9 mouse cellular contexts compared by ENCODE assay signal in the genomic region with DNA sequence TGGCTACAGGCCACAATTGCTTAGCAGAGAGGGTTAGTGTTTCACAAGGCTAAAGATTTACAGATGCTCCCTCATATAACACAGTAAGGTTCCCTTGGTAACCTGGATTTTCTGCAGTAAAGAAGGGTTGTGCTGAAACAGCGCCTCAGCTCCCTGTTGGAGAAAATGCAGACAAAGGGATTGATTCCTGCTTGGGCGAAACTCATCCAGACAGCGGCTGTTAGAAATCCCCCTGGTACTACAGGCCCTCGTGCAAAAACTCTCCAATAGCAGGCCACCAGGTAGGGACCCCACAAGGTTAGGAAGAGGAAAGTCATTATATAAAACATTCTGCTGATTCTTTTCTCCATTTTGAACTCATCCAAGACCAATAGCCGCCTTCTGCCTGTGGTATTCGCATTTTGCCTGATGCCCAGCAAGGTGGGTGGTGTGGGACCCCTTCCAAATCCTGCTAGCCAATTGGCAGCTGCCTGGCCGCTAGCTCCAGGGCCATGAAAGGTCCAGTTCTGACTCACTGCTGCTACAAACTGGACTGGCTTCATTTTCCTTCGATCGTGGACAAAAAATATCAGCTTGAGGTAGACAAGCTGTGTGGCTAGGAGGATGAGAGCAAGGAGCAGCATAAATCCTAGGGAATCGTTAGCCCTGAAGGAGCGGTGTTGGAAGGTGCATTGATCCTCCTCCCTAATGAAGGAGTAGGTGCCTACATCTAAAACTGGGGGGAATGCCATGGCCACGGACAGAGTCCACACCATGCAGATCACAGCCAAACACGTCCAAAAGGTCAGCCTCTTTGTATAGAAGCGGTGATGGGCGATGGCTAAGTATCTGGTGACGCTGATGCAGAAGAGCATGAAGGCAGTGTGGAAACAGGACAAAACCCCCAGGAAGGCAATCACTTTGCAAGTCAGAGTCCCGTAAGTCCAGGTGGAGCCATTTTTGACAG. TPM values are rescaled to one million over a fixed set of nuclear protein-coding genes. Genes with fewer than 3 reads are reported as not detected.
DNase-seq lines count a peak whose midpoint lies in the region; ATAC-seq and TF ChIP-seq lines count a peak whose summit lies in the region.
"Had no signal": no experiment of that assay in that cellular context is flagged by ENCODE, and none has a peak within 500 bp of the region (broad histone marks: within the 10 kb centered on the region; RNA-seq: fewer than 3 reads in every experiment).

No protein-coding gene starts in this region.

- H3K4me2 ChIP-seq in hindbrain, embryonic 14.5 days (replicated peaks), result peak overlapping the region; percentile 80
- peak overlapping the region; percentile 55 for H3K4me2 ChIP-seq in midbrain, embryonic 12.5 days (replicated peaks)
- no peak overlapping the region for H3K4me2 ChIP-seq in intestine, embryonic 15.5 days (replicated peaks)
- no peak overlapping the region for H3K4me2 ChIP-seq in heart, embryonic 12.5 days

- peak; percentile 44 for ATAC-seq in hindbrain, embryonic 14.5 days (ENCODE audit: low FRiP score)
- peak; percentile 24; the same call in 1 of the 2 replicates for ATAC-seq in midbrain, embryonic 12.5 days (ENCODE audit: low FRiP score, low read depth)
- no peak for ATAC-seq in intestine, embryonic 15.5 days
- ATAC-seq in heart, embryonic 12.5 days (ENCODE audit: insufficient number of reproducible peaks, low FRiP score), result no peak
- ATAC-seq: Patski had no signal

- peak overlapping the region; percentile 100 for H3K27ac ChIP-seq in hindbrain, embryonic 14.5 days
- peak overlapping the region; percentile 80 for H3K27ac ChIP-seq in midbrain, embryonic 12.5 days (replicated peaks)
- no peak overlapping the region for H3K27ac ChIP-seq in intestine, embryonic 15.5 days
- no peak overlapping the region for H3K27ac ChIP-seq in heart, embryonic 12.5 days (ENCODE audit: poor library complexity, severe bottlenecking)
- no peak overlapping the region for H3K27ac ChIP-seq in thymus, adult 2 months (ENCODE audit: control insufficient read depth, insufficient read depth, low read length)

- TF ChIP-seq POLR2A in thymus, adult 2 months (IDR thresholded peaks at IDR 0.05; ENCODE audit: control insufficient read depth, extremely low read depth, insufficient read depth, low read length, poor library complexity), result no peak

- 40% methylated on average over 17 of the region's 17 CpGs for WGBS in hindbrain, embryonic 14.5 days
- 46% methylated on average over 17 of the region's 17 CpGs for WGBS in midbrain, embryonic 12.5 days
- 72% methylated on average over 17 of the region's 17 CpGs for WGBS in intestine, embryonic 15.5 days
- 67% methylated on average over 17 of the region's 17 CpGs for WGBS in heart, embryonic 12.5 days
- WGBS in thymus, adult 2 months, result 90% methylated on average over 17 of the region's 17 CpGs

- peak; percentile 92 for DNase-seq in brain, adult 2 months (ENCODE audit: low read depth, low spot score)
- DNase-seq in cerebellum, postnatal 4 days (ENCODE audit: low spot score in 2 of 2), result peak; percentile 36 to 82
- DNase-seq in hindbrain, embryonic 14.5 days (ENCODE audit: low spot score), result peak; percentile 71
- DNase-seq in thymus, adult 2 months, result no peak
- no peak for DNase-seq in lung, postnatal 10 days

- H3K4me1 ChIP-seq in hindbrain, embryonic 14.5 days (replicated peaks; ENCODE audit: control insufficient read depth, insufficient read depth, low read length), result peaks cover 22% of the 10 kb centered on the region
- peaks cover 16% of the 10 kb centered on the region; the same call in 1 of the 2 replicates for H3K4me1 ChIP-seq in midbrain, embryonic 12.5 days
- H3K4me1 ChIP-seq in intestine, embryonic 15.5 days (replicated peaks), result no peaks in the 10 kb centered on the region
- peaks cover 3% of the 10 kb centered on the region; the same call in 1 of the 2 replicates for H3K4me1 ChIP-seq in heart, embryonic 12.5 days (replicated peaks)
- H3K4me1 ChIP-seq in thymus, adult 2 months (replicated peaks; ENCODE audit: control insufficient read depth, insufficient read depth, low read length), result peaks cover 3% of the 10 kb centered on the region; the same call in 1 of the 2 replicates

- peak overlapping the region; percentile 99 for H3K9ac ChIP-seq in hindbrain, embryonic 14.5 days
- H3K9ac ChIP-seq in midbrain, embryonic 12.5 days (replicated peaks), result peak overlapping the region; percentile 68; the same call in 1 of the 2 replicates
- no peak overlapping the region for H3K9ac ChIP-seq in intestine, embryonic 15.5 days
- no peak overlapping the region for H3K9ac ChIP-seq in heart, embryonic 12.5 days

- TF ChIP-seq CTCF in thymus, adult 2 months (IDR thresholded peaks at IDR 0.05; ENCODE audit: borderline replicate concordance, control insufficient read depth, extremely low read depth, insufficient read depth, low read length, poor library complexity), result no peak

- H3K9me3 ChIP-seq in hindbrain, embryonic 14.5 days (ENCODE audit: control insufficient read depth, low read length), result no peaks in the 10 kb centered on the region
- H3K9me3 ChIP-seq in midbrain, embryonic 12.5 days, result no peaks in the 10 kb centered on the region
- H3K9me3 ChIP-seq in intestine, embryonic 15.5 days, result no peaks in the 10 kb centered on the region
- H3K9me3 ChIP-seq in heart, embryonic 12.5 days (replicated peaks), result no peaks in the 10 kb centered on the region

- H3K4me3 ChIP-seq in hindbrain, embryonic 14.5 days (replicated peaks; ENCODE audit: low read length), result peak overlapping the region; percentile 80
- H3K4me3 ChIP-seq in midbrain, embryonic 12.5 days, result peak overlapping the region; percentile 54
- no peak overlapping the region for H3K4me3 ChIP-seq in intestine, embryonic 15.5 days (replicated peaks)
- no peak overlapping the region for H3K4me3 ChIP-seq in heart, embryonic 12.5 days
- H3K4me3 ChIP-seq in thymus, adult 2 months (ENCODE audit: control insufficient read depth, insufficient read depth, low read length), result no peak overlapping the region

- H3K27me3 ChIP-seq in hindbrain, embryonic 14.5 days (ENCODE audit: control insufficient read depth, insufficient read depth, low read length), result no peaks in the 10 kb centered on the region
- no peaks in the 10 kb centered on the region for H3K27me3 ChIP-seq in midbrain, embryonic 12.5 days
- no peaks in the 10 kb centered on the region for H3K27me3 ChIP-seq in intestine, embryonic 15.5 days (replicated peaks)
- H3K27me3 ChIP-seq in heart, embryonic 12.5 days (replicated peaks), result peaks cover 4% of the 10 kb centered on the region; the same call in 1 of the 2 replicates
- peaks cover 7% of the 10 kb centered on the region for H3K27me3 ChIP-seq in thymus, adult 2 months (ENCODE audit: control insufficient read depth, insufficient read depth, low read length)

- peaks cover 11% of the 10 kb centered on the region; the same call in 1 of the 2 replicates for H3K36me3 ChIP-seq in hindbrain, embryonic 14.5 days (replicated peaks; ENCODE audit: control insufficient read depth, insufficient read depth)
- H3K36me3 ChIP-seq in midbrain, embryonic 12.5 days, result no peaks in the 10 kb centered on the region
- no peaks in the 10 kb centered on the region for H3K36me3 ChIP-seq in intestine, embryonic 15.5 days
- no peaks in the 10 kb centered on the region for H3K36me3 ChIP-seq in heart, embryonic 12.5 days
- H3K36me3 ChIP-seq in thymus, adult 2 months (ENCODE audit: control insufficient read depth, insufficient read depth, low read length), result no peaks in the 10 kb centered on the region

RNA-seq across cellular contexts. Expression of a gene that starts 3.7 kb away (rescaled TPM):
- polyA plus RNA-seq in hindbrain, embryonic 14.5 days (2014; fragmentation: Nextera tagmentation; extraction: Ambion mirVana), result 113 and 126 TPM in 2 replicates
- 35.1 and 37.5 TPM in 2 replicates for polyA plus RNA-seq in midbrain, embryonic 12.5 days (2016; fragmentation: Nextera tagmentation; extraction: Ambion mirVana)
- polyA plus RNA-seq in intestine, embryonic 15.5 days (2015; fragmentation: Nextera tagmentation; extraction: Ambion mirVana), result 5.5 and 5.7 TPM in 2 replicates
- polyA plus RNA-seq in heart, embryonic 12.5 days (2016; fragmentation: Nextera tagmentation; extraction: Ambion mirVana), result 6.9 and 7.7 TPM in 2 replicates
- polyA plus RNA-seq in thymus, adult 2 months (2012; rRNA removed), result 0.23 and 0.30 TPM in 2 replicates

RNA-seq across cellular contexts. Expression of a gene that starts 35.3 kb away (rescaled TPM):
- 59.8 and 65.4 TPM in 2 replicates for polyA plus RNA-seq in hindbrain, embryonic 14.5 days (2014; fragmentation: Nextera tagmentation; extraction: Ambion mirVana)
- 95.1 and 98.4 TPM in 2 replicates for polyA plus RNA-seq in midbrain, embryonic 12.5 days (2016; fragmentation: Nextera tagmentation; extraction: Ambion mirVana)
- polyA plus RNA-seq in intestine, embryonic 15.5 days (2015; fragmentation: Nextera tagmentation; extraction: Ambion mirVana), result 109 and 118 TPM in 2 replicates
- polyA plus RNA-seq in heart, embryonic 12.5 days (2016; fragmentation: Nextera tagmentation; extraction: Ambion mirVana), result 117 and 121 TPM in 2 replicates
- 22.5 and 30.0 TPM in 2 replicates for polyA plus RNA-seq in thymus, adult 2 months (2012; rRNA removed)

Comparison
In these comparisons a context has a peak if more than half of its experiments do, and no peak if none do; other contexts are left out.
1. DNase-seq: peak in brain, adult 2 months (single experiment), cerebellum, postnatal 4 days (2 of 2) and hindbrain, embryonic 14.5 days (single experiment); none in thymus, adult 2 months (single experiment) and lung, postnatal 10 days (single experiment).
2. ATAC-seq: peak in hindbrain, embryonic 14.5 days (single experiment) and midbrain, embryonic 12.5 days (single experiment); none in intestine, embryonic 15.5 days (single experiment) and heart, embryonic 12.5 days (single experiment).
3. H3K27ac ChIP-seq: peak in hindbrain, embryonic 14.5 days (single experiment) and midbrain, embryonic 12.5 days (single experiment); none in intestine, embryonic 15.5 days (single experiment), heart, embryonic 12.5 days (single experiment) and thymus, adult 2 months (single experiment).
4. H3K4me2 ChIP-seq: peak in hindbrain, embryonic 14.5 days (single experiment) and midbrain, embryonic 12.5 days (single experiment); none in intestine, embryonic 15.5 days (single experiment) and heart, embryonic 12.5 days (single experiment).
5. H3K4me3 ChIP-seq: peak in hindbrain, embryonic 14.5 days (single experiment) and midbrain, embryonic 12.5 days (single experiment); none in intestine, embryonic 15.5 days (single experiment), heart, embryonic 12.5 days (single experiment) and thymus, adult 2 months (single experiment).
6. H3K9ac ChIP-seq: peak in hindbrain, embryonic 14.5 days (single experiment) and midbrain, embryonic 12.5 days (single experiment); none in intestine, embryonic 15.5 days (single experiment) and heart, embryonic 12.5 days (single experiment).